Mouse (Mus musculus): ENCODE measurements around the gene Eva1c. TPM values are rescaled to one million over a fixed set of nuclear protein-coding genes. Genes with fewer than 3 reads are reported as not detected.
A peak's percentile ranks its signal among the peaks of the same experiment; 100 is the strongest.

Eva1c gene
- polyA plus RNA-seq, 1 experiment from 2014 or later = 1.7 TPM

- H3K4me2 ChIP-seq = no peak overlapping the region
- no peaks in the 10 kb centered on the region for H3K9me3 ChIP-seq
- ATAC-seq (ENCODE audit: insufficient read depth, low FRiP score, low read depth) = no peak
- no peaks in the 10 kb centered on the region for H3K36me3 ChIP-seq
- 80% methylated on average over 7 of the region's 7 CpGs for WGBS
- H3K27me3 ChIP-seq (replicated peaks) = peaks cover 17% of the 10 kb centered on the region
- peaks cover 10% of the 10 kb centered on the region; the same call in 1 of the 2 replicates for H3K4me1 ChIP-seq
- no peak overlapping the region for H3K27ac ChIP-seq
- H3K9ac ChIP-seq = no peak overlapping the region
- H3K4me3 ChIP-seq (replicated peaks) = no peak overlapping the region
Measured at GRCm38 (mm10) chr16:90829136-90829535, 2.6 kb downstream of the Eva1c start.

DNA sequence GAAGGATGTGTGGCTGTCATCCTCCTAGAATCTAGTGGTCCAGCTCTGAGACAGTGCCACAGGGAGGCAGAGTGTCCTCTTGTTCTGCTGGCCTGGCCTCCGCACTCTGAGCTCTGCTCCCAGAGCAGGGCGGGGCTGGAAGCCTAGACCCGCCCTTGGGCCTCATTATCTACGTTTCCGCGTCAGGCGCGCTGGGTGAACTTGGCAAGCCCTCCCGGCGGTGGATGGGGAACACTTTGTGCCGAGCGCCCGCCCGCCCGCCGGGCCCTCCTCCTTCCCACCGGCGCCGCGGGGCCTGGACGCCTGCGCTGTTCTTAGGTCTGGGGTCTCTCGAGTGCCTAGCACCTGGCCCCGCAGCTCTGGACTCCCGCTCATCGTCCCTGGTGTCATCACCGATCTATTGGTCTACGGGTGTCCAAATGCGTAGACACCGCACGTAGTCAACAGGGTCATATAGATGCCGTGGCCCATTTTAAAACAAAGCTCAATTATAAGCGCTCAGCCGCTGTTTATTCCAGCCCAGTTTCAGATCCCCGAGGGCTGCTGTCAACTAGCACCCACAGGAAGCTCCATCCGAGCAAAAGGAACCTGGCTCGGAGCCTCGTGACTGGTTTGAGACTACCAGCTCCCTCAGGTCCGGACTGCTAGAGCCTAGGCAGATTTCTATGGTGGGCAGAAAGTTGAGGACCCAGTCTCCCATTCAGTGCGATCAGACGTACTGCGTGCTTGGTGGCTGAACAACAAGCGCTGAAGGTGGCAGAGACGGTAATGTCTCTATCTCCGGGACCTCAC, 3.6 kb downstream of the Eva1c start:
- Histone ChIP-seq H3K36me3 (no peaks in the 10 kb centered on the region), H3K4me3 (replicated peaks) (peak overlapping the region; percentile 50), H3K27ac (no peak overlapping the region), H3K9ac (peak overlapping the region; percentile 3; the same call in 1 of the 2 replicates), H3K9me3 (no peaks in the 10 kb centered on the region), H3K27me3 (replicated peaks) (peaks cover 17% of the 10 kb centered on the region), H3K4me2 (peak overlapping the region; percentile 93), H3K4me1 (peaks cover 10% of the 10 kb centered on the region; the same call in 1 of the 2 replicates)
- under 1% methylated on average over 45 of the region's 45 CpGs for WGBS
- ATAC-seq (ENCODE audit: insufficient read depth, low FRiP score, low read depth) = peak; percentile 90

- no peak overlapping the region for H3K27ac ChIP-seq
- peak overlapping the region; percentile 50 for H3K4me3 ChIP-seq (replicated peaks)
- no peaks in the 10 kb centered on the region for H3K9me3 ChIP-seq
- H3K4me2 ChIP-seq = peak overlapping the region; percentile 93
- ATAC-seq (ENCODE audit: insufficient read depth, low FRiP score, low read depth) = peak; percentile 77; the same call in 1 of the 2 replicates
- peaks cover 17% of the 10 kb centered on the region for H3K27me3 ChIP-seq (replicated peaks)
- WGBS = under 1% methylated on average over 66 of the region's 67 CpGs
- H3K9ac ChIP-seq = peak overlapping the region; percentile 3
- peaks cover 10% of the 10 kb centered on the region; the same call in 1 of the 2 replicates for H3K4me1 ChIP-seq
- H3K36me3 ChIP-seq = no peaks in the 10 kb centered on the region
Measured at GRCm38 (mm10) chr16:90830686-90831439, 4.3 kb downstream of the Eva1c start.

DNA sequence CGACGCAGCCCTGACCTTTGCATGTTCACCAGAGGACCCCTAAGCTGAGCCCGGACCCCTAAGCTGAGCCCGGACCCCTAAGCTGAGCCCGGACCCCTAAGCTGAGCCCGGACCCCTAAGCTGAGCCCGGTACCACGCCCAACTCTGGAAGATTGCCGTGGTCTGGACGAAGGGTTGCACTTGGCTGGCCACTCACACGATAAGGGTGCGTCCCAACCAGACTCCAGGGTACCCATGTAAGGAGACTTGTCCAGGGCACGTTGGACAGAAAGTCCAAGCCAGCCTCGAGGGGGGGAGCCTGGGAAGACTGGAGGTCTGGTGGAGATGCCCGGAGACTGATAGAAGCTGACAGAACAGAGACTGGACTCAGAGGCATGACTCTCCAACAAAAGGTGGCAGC, 5.2 kb downstream of the Eva1c start:
- H3K4me2 ChIP-seq = peak overlapping the region; percentile 93

DNA sequence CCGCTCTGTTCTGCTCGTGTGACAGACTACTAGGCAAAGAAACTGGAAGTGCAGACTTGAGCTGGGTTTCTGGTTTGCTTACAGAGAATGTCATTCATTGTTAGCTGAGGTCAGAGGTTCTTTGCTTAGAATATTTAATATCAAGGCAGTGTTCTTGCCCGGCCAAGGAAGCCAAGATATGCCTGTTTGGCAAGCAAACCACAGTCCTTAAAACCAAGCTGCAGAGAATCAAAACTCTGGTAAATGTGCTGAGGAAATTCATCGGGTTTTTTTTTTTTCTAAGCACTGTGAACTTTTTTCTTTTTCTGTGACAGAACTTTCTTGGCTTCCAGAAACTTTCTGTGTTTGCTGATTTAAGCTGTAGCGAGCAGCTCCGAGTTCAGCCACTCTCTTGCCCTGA, 6.0 kb downstream of the Eva1c start:
- WGBS = 27% methylated on average over 6 of the region's 6 CpGs
- H3K27me3 ChIP-seq (replicated peaks) = peaks cover 17% of the 10 kb centered on the region
- H3K9me3 ChIP-seq = no peaks in the 10 kb centered on the region
- no peak overlapping the region for H3K9ac ChIP-seq
- H3K36me3 ChIP-seq = no peaks in the 10 kb centered on the region
- no peak overlapping the region for H3K4me3 ChIP-seq (replicated peaks)
- no peak for ATAC-seq (ENCODE audit: insufficient read depth, low FRiP score, low read depth)
- H3K4me2 ChIP-seq = no peak overlapping the region
- peaks cover 10% of the 10 kb centered on the region; the same call in 1 of the 2 replicates for H3K4me1 ChIP-seq
- H3K27ac ChIP-seq = no peak overlapping the region

More for the DNA sequence above, 5.2 kb downstream of the Eva1c start:
- no peaks in the 10 kb centered on the region for H3K36me3 ChIP-seq
- H3K9me3 ChIP-seq = no peaks in the 10 kb centered on the region
- no peak overlapping the region for H3K9ac ChIP-seq
- H3K4me1 ChIP-seq = peaks cover 10% of the 10 kb centered on the region; the same call in 1 of the 2 replicates
- peaks cover 17% of the 10 kb centered on the region for H3K27me3 ChIP-seq (replicated peaks)
- WGBS = 31% methylated on average over 15 of the region's 15 CpGs
- ATAC-seq (ENCODE audit: insufficient read depth, low FRiP score, low read depth) = no peak
- H3K4me3 ChIP-seq (replicated peaks) = peak overlapping the region; percentile 50
- H3K27ac ChIP-seq = no peak overlapping the region

GRCm38 (mm10) chr16:90833041-90833791, 6.7 kb downstream of the Eva1c start:
- Histone ChIP-seq H3K36me3 (no peaks in the 10 kb centered on the region), H3K4me1 (peaks cover 10% of the 10 kb centered on the region; the same call in 1 of the 2 replicates), H3K9ac (no peak overlapping the region), H3K9me3 (no peaks in the 10 kb centered on the region), H3K27ac (no peak overlapping the region), H3K4me2 (no peak overlapping the region), H3K27me3 (replicated peaks) (peaks cover 17% of the 10 kb centered on the region), H3K4me3 (replicated peaks) (no peak overlapping the region)
- 39% methylated on average over 9 of the region's 9 CpGs for WGBS
- ATAC-seq (ENCODE audit: insufficient read depth, low FRiP score, low read depth) = no peak

DNA sequence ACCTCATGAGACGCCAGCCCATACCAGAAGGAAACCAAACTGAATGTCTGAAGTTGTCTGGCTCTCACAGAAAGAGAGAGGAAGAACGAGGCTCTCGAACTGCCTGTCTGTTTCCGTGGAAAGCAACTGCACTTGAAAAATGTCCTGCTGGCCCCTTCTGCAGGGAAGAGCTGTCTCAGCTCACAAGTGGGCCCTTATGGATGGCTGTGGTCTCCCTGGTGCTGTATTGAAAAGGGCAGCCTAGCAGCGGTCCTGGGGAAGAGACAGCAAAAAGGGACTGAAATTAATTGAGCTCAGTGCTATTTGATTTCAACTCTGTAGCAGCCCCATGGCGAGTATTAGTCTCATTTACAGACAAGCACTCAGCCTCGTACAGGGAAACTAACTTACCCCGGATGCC, 10.9 kb downstream of the Eva1c start:
- no peaks in the 10 kb centered on the region for H3K9me3 ChIP-seq
- H3K36me3 ChIP-seq = no peaks in the 10 kb centered on the region
- H3K27me3 ChIP-seq (replicated peaks) = 0 out of 2 replicates have a peak, but pooled peaks cover 3% of the 10 kb centered on the region
- H3K4me3 ChIP-seq (replicated peaks) = no peak overlapping the region
- no peaks in the 10 kb centered on the region for H3K4me1 ChIP-seq
- H3K27ac ChIP-seq = no peak overlapping the region
- 62% methylated on average over 8 of the region's 8 CpGs for WGBS
- no peak for ATAC-seq (ENCODE audit: insufficient read depth, low FRiP score, low read depth)
- H3K9ac ChIP-seq = no peak overlapping the region
- H3K4me2 ChIP-seq = no peak overlapping the region

- 50% methylated on average over 9 of the region's 9 CpGs for WGBS
- Histone ChIP-seq H3K36me3 (no peaks in the 10 kb centered on the region), H3K9me3 (no peaks in the 10 kb centered on the region), H3K27me3 (replicated peaks) (no peaks in the 10 kb centered on the region), H3K4me3 (replicated peaks) (no peak overlapping the region), H3K9ac (no peak overlapping the region), H3K4me1 (no peaks in the 10 kb centered on the region), H3K27ac (no peak overlapping the region), H3K4me2 (no peak overlapping the region)
- no peak for ATAC-seq (ENCODE audit: insufficient read depth, low FRiP score, low read depth)
Measured at GRCm38 (mm10) chr16:90842164-90842563, 15.6 kb downstream of the Eva1c start.

DNA sequence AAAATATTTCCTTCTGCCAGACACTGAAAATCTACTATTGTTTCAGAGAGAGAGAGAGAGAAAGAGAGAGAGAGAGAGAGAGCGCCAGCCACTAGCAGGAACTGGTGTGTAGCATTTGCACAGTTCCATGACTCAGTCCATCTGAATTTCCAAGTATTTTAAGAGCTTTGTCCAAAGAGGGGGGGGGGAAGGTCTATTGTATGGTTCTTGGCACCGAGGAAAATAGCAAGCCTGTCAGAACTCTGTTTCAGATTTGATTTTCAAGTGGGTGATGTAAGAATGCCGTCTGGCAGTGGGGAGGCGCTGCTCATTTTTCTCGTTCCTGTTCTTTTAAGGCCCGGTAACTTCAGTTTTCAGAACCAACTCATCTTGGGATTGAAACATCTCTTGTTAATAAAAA, 18.5 kb downstream of the Eva1c start:
- 72% methylated on average over 6 of the region's 6 CpGs for WGBS
- Histone ChIP-seq H3K27ac (no peak overlapping the region), H3K36me3 (no peaks in the 10 kb centered on the region), H3K4me3 (replicated peaks) (no peak overlapping the region), H3K4me1 (no peaks in the 10 kb centered on the region), H3K9ac (no peak overlapping the region), H3K4me2 (no peak overlapping the region), H3K9me3 (no peaks in the 10 kb centered on the region), H3K27me3 (replicated peaks) (no peaks in the 10 kb centered on the region)
- no peak; the same call in 1 of the 2 replicates for ATAC-seq (ENCODE audit: insufficient read depth, low FRiP score, low read depth)

GRCm38 (mm10) chr16:90845591-90845990, 19.1 kb downstream of the Eva1c start:
- Histone ChIP-seq H3K4me2 (no peak overlapping the region), H3K4me3 (replicated peaks) (no peak overlapping the region), H3K36me3 (no peaks in the 10 kb centered on the region), H3K9me3 (no peaks in the 10 kb centered on the region), H3K27ac (no peak overlapping the region), H3K27me3 (replicated peaks) (no peaks in the 10 kb centered on the region), H3K9ac (no peak overlapping the region), H3K4me1 (no peaks in the 10 kb centered on the region)
- WGBS = 84% methylated on average over 13 of the region's 13 CpGs
- ATAC-seq (ENCODE audit: insufficient read depth, low FRiP score, low read depth) = no peak

DNA sequence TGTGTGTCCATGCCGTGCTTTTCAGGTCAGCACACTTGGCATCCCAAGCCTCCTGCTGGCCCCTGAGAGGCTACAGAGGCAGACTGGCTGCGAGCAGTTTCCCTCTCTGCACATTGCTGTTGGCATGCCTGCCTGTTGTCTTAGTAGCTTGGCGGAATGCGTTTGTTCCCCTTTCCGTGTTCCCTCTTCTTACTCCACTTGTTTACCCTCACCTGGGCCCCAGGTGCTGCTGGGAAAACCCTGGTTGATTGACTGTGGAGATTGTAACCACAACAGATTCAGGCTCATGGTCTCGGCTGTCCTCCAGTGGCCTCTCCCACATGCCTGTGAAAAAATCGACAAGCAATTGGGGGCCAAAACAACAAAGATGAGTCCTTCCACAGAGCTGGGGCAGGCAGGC, 22.2 kb downstream of the Eva1c start:
- Histone ChIP-seq H3K27me3 (replicated peaks) (no peaks in the 10 kb centered on the region), H3K27ac (no peak overlapping the region), H3K36me3 (no peaks in the 10 kb centered on the region), H3K9ac (no peak overlapping the region), H3K4me1 (no peaks in the 10 kb centered on the region), H3K4me2 (no peak overlapping the region), H3K4me3 (replicated peaks) (no peak overlapping the region), H3K9me3 (no peaks in the 10 kb centered on the region)
- 0 out of 2 replicates have a peak, but pooled peaks have one; percentile 7 for ATAC-seq (ENCODE audit: insufficient read depth, low FRiP score, low read depth)
- 64% methylated on average over 7 of the region's 7 CpGs for WGBS
